Mouse (Mus musculus): Measurements from ENCODE around the gene Homez. TPM values are rescaled to one million over a fixed set of nuclear protein-coding genes. Genes with fewer than 3 reads are reported as not detected.

The Homez gene
- polyA plus RNA-seq, 1 experiment from 2014 or later = 19.9 TPM

- Histone ChIP-seq H3K36me3 (ENCODE audit: insufficient read depth, low read length) (no peaks in the 10 kb centered on the region), H3K27me3 (ENCODE audit: insufficient read depth, low read length) (no peaks in the 10 kb centered on the region)
Observed at GRCm38 (mm10) chr14:54808718-54809667, 61.8 kb downstream of the Homez start.

GRCm38 (mm10) chr14:54806124-54806523 lies 64.6 kb downstream of the Homez start:
- H3K27me3 ChIP-seq (ENCODE audit: insufficient read depth, low read length) = no peaks in the 10 kb centered on the region
- no peak overlapping the region for H3K27ac ChIP-seq (ENCODE audit: low read length)
- no peak for ATAC-seq (ENCODE audit: low FRiP score, low TSS enrichment)
- no peaks in the 10 kb centered on the region for H3K9me3 ChIP-seq (ENCODE audit: low read length)
- H3K36me3 ChIP-seq (ENCODE audit: insufficient read depth, low read length) = no peaks in the 10 kb centered on the region
- no peak overlapping the region for H3K4me3 ChIP-seq (ENCODE audit: low read length)
- 70% methylated on average over 4 of the region's 4 CpGs for WGBS
- no peak overlapping the region for H3K9ac ChIP-seq (replicated peaks; ENCODE audit: low read length)
- H3K4me1 ChIP-seq (ENCODE audit: insufficient read depth, low read length) = no peaks in the 10 kb centered on the region
- H3K4me2 ChIP-seq (replicated peaks; ENCODE audit: low read depth, low read length) = no peak overlapping the region

More at GRCm38 (mm10) chr14:54808718-54809667, 61.8 kb downstream of the Homez start:
- H3K4me3 ChIP-seq (ENCODE audit: low read length) = no peak overlapping the region
- WGBS = 67% methylated on average over 4 of the region's 4 CpGs
- no peaks in the 10 kb centered on the region for H3K9me3 ChIP-seq (ENCODE audit: low read length)
- no peak overlapping the region for H3K4me2 ChIP-seq (replicated peaks; ENCODE audit: low read depth, low read length)
- H3K27ac ChIP-seq (ENCODE audit: low read length) = no peak overlapping the region
- no peak overlapping the region for H3K9ac ChIP-seq (replicated peaks; ENCODE audit: low read length)
- no peaks in the 10 kb centered on the region for H3K4me1 ChIP-seq (ENCODE audit: insufficient read depth, low read length)
- ATAC-seq (ENCODE audit: low FRiP score, low TSS enrichment) = no peak

Other genes starting within 250 kb of the Homez start
- 0.07 TPM in 1 of 2 replicates, not detected in the other for gene Psmb11, start 249.5 kb downstream of the Homez start, polyA plus RNA-seq (2015; fragmentation: Nextera tagmentation; extraction: Ambion mirVana)
- not detected in 2 replicates for gene Gm17606, start 230.0 kb downstream of the Homez start, polyA plus RNA-seq (2015; fragmentation: Nextera tagmentation; extraction: Ambion mirVana)
- 3.4 TPM in 2 replicates for gene Cdh24, start 229.6 kb downstream of the Homez start, polyA plus RNA-seq (2015; fragmentation: Nextera tagmentation; extraction: Ambion mirVana)
- 90.4 and 91.1 TPM in 2 replicates for gene 1700123O20Rik, start 184.7 kb downstream of the Homez start, polyA plus RNA-seq (2015; fragmentation: Nextera tagmentation; extraction: Ambion mirVana)
- 120 and 136 TPM in 2 replicates for gene Acin1, start 184.0 kb downstream of the Homez start, polyA plus RNA-seq (2015; fragmentation: Nextera tagmentation; extraction: Ambion mirVana)
- gene Gm29776, start 172.1 kb downstream of the Homez start, polyA plus RNA-seq (2015; fragmentation: Nextera tagmentation; extraction: Ambion mirVana) = 0.06 and 0.12 TPM in 2 replicates
- 0.19 TPM in 1 of 2 replicates, not detected in the other for gene Cebpe, start 158.8 kb downstream of the Homez start, polyA plus RNA-seq (2015; fragmentation: Nextera tagmentation; extraction: Ambion mirVana)
- gene Slc7a8, start 89.0 kb downstream of the Homez start, polyA plus RNA-seq (2015; fragmentation: Nextera tagmentation; extraction: Ambion mirVana) = 21.0 and 24.6 TPM in 2 replicates
- 0.16 and 0.59 TPM in 2 replicates for gene Rnf212b, start 56.8 kb downstream of the Homez start, polyA plus RNA-seq (2015; fragmentation: Nextera tagmentation; extraction: Ambion mirVana)
- 1.6 and 1.7 TPM in 2 replicates for gene Ppp1r3e, start 6.6 kb upstream of the Homez start, polyA plus RNA-seq (2015; fragmentation: Nextera tagmentation; extraction: Ambion mirVana)
- gene Bcl2l2, start 12.4 kb upstream of the Homez start, polyA plus RNA-seq (2015; fragmentation: Nextera tagmentation; extraction: Ambion mirVana) = 5.0 and 5.1 TPM in 2 replicates
- gene Gm20521, start 12.5 kb upstream of the Homez start, polyA plus RNA-seq (2015; fragmentation: Nextera tagmentation; extraction: Ambion mirVana) = 0.16 and 0.45 TPM in 2 replicates
- 135 and 141 TPM in 2 replicates for gene Pabpn1, start 21.5 kb upstream of the Homez start, polyA plus RNA-seq (2015; fragmentation: Nextera tagmentation; extraction: Ambion mirVana)
- gene Slc22a17, start 42.2 kb upstream of the Homez start, polyA plus RNA-seq (2015; fragmentation: Nextera tagmentation; extraction: Ambion mirVana) = 45.9 and 55.1 TPM in 2 replicates
- gene Efs, start 55.2 kb upstream of the Homez start, polyA plus RNA-seq (2015; fragmentation: Nextera tagmentation; extraction: Ambion mirVana) = 30.0 and 33.0 TPM in 2 replicates
- gene Il25, start 61.7 kb upstream of the Homez start, polyA plus RNA-seq (2015; fragmentation: Nextera tagmentation; extraction: Ambion mirVana) = 0.17 TPM in 1 of 2 replicates, not detected in the other
- gene Cmtm5, start 65.3 kb upstream of the Homez start, polyA plus RNA-seq (2015; fragmentation: Nextera tagmentation; extraction: Ambion mirVana) = 1.5 and 2.1 TPM in 2 replicates
- gene Myh6, start 96.0 kb upstream of the Homez start, polyA plus RNA-seq (2015; fragmentation: Nextera tagmentation; extraction: Ambion mirVana) = 1.1 and 1.4 TPM in 2 replicates
- gene Gm17428, start 106.0 kb upstream of the Homez start, polyA plus RNA-seq (2015; fragmentation: Nextera tagmentation; extraction: Ambion mirVana) = not detected in 2 replicates
- 2.4 and 5.0 TPM in 2 replicates for gene Myh7, start 123.7 kb upstream of the Homez start, polyA plus RNA-seq (2015; fragmentation: Nextera tagmentation; extraction: Ambion mirVana)
- 87.0 and 88.8 TPM in 2 replicates for gene Ngdn, start 144.5 kb upstream of the Homez start, polyA plus RNA-seq (2015; fragmentation: Nextera tagmentation; extraction: Ambion mirVana)
- gene Zfhx2, start 221.4 kb upstream of the Homez start, polyA plus RNA-seq (2015; fragmentation: Nextera tagmentation; extraction: Ambion mirVana) = 4.3 and 6.0 TPM in 2 replicates
- 27.1 and 28.9 TPM in 2 replicates for gene Thtpa, start 223.8 kb upstream of the Homez start, polyA plus RNA-seq (2015; fragmentation: Nextera tagmentation; extraction: Ambion mirVana)
- 23.2 and 23.3 TPM in 2 replicates for gene Ap1g2, start 235.6 kb upstream of the Homez start, polyA plus RNA-seq (2015; fragmentation: Nextera tagmentation; extraction: Ambion mirVana)
- 0.45 and 0.51 TPM in 2 replicates for gene Jph4, start 246.0 kb upstream of the Homez start, polyA plus RNA-seq (2015; fragmentation: Nextera tagmentation; extraction: Ambion mirVana)